Mouse (Mus musculus) erythroblast, embryonic 14.5 days (primary cell): Measurements from ENCODE around the gene Cited2.

ENCODE experiments used
- GATA1 ChIP-seq: IDR thresholded peaks from 2 replicates; pipeline ENCODE4 v1.6.1; 2012; ENCODE audit warnings: low read length, inconsistent platforms, mixed read lengths
- TAL1 ChIP-seq: IDR thresholded peaks from 3 replicates; pipeline ENCODE4 v1.6.1; 2012; ENCODE audit warnings: low read length, inconsistent platforms, mixed read lengths

DNA sequence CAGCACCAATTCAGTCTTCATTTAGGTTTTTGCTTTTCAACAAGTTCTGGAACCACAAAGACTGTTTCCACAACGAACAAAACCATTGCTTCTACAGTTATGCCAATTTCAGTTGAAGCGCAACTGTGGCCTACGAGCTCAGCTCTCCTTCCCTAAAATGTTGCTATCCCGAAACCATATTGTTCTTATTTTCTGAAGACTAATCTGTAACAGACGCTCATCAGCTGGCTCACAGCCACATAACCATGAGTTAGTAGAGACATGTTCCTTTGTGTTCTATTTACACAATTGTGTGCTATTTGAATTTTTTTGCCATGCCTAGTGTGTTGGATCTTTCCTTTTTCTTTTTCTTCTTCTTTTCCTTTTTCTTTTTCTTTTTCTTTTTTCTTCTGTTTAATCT, 46.8 kb downstream of the Cited2 start:
- TF ChIP-seq GATA1 (no peak), TAL1 (no peak)
